Mouse (Mus musculus): ENCODE measurements around the gene Ccdc88c.

GRCm38 (mm10) chr12:100909765-100910164, 119.1 kb downstream of the Ccdc88c start:
- TF ChIP-seq CTCF (IDR thresholded peaks at IDR 0.05; ENCODE audit: low read depth), result no peak
- TF ChIP-seq EP300 (IDR thresholded peaks at IDR 0.05; ENCODE audit: low read depth), result no peak

Measured in liver, embryonic 14.5 days (tissue).